Mouse (Mus musculus) CD8-positive naive resting alpha-beta T cell, adult 57 days (primary cell): ENCODE results near the gene Pacs2. TPM values are rescaled to one million over a fixed set of nuclear protein-coding genes. Genes with fewer than 3 reads are reported as not detected.

Source experiments
- total RNA-seq: library from RNA; stranded (reverse); gene quantifications from one replicate; pipeline ENCODE4 v1.2.4, GENCODE M21; 2023

Gene Pacs2
- total RNA-seq = 92.2 TPM

DNA sequence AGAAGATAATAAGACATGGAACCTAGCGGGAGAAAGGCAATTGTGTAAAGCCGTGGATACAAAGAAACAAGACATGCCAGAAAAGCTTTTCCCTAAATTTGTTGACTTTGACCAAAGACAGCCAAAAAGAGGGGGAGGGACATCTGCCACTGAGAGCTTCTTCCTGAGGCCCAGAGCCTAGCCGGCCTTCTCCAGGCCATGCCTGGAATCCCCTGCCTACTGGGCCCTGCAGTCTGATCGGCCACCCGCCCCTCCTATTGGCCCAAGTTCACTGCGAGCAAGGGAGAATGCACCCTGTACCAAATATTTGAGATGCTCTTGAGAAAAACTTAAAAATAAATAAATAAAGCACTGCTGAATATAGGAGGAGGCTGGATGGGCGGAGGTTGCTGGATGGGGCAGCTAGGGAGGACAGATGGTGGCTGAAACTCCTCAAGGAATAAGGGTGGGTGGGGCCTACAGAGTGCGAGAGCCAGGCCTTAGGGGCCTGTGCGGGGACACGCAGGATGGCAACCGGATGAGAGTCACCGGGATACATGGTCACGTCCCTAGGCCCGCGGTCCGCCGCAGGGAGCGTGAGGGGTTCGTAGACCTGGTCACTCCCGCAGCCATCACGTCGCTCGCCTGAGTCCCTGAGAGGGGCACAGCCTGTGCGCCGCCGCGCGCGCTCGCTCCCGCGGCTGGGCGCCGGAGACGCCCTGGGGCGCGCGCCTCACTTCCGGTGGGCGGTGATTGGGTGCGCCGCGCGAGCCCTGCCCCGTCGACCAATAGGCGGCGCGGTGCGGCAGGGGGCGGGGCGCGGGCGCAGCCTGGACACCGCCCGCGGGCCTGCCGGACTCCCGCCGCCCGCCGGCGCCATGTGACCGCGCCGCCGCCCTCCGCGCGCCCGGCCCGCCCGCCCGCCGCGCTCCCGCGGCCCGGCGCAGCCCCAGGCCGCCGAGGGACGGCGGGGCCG, at the start of gene Pacs2:
TSS of gene Pacs2 (plus strand) at position 905 of the 955 bp plus-strand sequence.

DNA sequence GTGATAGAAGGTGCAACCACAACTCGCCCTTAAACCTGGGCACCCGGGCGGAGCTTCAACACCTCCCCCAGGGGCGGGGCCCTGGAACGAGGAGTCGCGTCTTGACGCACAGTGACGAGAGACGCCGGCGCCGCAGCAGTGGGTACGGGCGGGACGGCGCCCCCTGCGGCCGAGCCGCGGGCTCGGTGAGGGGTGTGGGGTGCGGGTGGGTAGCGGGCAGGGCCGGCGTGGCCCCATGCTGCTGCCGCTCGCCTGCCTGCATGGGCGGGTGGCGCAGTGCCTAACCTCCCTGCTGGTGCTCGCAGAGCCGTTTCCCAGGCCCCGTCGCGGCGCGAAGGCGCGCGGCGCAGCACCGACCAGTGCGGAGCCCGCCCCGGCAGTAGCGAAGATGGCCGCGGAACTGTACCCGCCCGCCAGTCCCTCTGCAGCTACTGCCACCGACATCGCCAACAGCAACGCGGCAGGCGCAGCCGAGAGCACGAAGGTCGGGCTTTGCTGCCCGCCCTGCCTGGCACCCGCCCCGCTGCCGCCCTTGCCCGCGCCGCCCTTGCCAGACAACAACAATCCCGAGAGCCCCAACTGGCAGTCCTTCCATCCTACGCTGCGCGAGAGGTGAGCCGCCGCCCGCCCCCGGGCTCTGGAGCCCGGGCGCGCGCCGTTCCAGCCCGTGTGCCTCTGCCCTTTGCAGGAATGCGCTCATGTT, 37.8 kb upstream of the Pacs2 start, which contains the start of gene Btbd6:
TSS of gene Btbd6 (plus strand) at position 112 of the 703 bp plus-strand sequence.

DNA sequence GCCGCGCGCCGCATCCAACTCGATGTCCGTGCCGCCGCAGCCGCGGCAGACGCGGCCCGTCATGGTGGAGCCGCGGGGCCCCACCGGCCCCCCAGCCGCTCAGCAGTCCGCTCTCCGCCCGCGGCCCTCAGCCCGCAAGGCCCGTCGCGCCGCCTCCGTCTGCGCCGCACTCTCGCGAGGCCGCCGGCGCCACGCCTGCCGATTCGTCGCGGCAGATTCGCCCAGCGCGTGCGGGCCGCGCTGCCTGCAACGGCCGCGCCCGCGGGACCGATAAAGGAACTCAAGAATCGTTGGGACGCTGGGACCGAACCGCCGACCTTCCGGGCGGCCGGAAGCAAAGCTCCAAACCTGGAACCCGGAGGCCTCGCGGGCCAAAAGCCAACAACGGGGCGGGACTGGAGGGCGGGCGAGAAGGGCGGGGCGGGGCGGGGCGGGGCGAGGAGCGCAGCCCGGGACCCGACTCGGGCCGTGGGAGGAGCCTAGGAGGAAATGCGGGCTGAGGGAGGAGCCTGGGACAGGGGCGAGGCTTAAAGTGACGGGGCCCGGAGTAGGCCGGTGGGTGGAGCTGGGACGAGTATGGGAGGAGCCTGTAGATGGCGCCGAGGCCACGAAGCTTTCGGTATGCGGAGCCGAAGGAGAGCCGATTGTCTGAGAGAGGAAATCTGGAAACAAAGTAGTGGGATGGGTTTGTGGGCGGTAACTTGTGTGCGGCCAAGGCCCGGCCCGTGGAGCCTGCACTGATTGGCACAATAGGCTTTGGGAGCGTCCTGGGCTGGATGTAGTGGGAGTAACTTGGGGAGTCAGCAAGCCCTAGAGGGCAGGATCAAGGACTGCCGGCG, 13.8 kb upstream of the Pacs2 start, which contains the start of gene Brf1:
TSS of gene Brf1 (minus strand) at position 411 of the 839 bp plus-strand sequence.

DNA sequence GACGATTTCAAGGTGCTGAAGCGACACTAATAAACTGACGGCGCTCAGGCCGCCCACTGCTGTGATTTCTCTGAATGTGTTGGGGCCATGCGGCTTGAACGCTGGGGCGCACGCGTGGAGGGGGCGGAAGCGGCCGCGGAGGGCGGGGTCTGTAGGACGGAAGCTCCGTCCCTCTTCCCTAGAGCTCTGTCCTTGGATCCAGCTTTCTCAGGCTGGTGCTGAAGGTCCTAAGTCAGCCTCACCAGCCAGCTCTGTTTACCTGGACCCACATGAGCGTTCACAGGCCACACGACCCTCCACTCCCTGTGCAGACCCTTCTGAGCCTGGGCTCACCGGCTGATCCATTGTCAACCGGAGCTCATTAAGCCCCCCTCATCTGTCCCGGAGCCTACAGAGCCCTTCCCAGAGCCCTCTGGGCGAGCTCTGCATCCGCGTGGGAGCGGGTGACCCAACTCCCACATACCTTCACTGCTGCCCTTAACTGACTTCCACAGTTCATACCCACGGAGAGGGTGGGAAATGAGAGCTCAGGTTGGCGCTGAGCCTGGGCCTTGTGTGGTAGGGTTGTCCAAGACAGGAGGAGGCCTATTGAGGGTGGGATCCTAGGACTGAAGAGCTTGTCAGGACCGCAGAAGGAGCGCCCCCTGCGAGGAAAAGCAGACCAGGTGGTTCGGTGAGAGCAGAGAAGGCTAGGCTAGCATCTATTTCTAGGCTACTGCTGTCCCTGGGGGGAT, 60.2 kb downstream of the Pacs2 start, which contains the start of gene Tex22:
TSS of gene Tex22 (plus strand) at position 174 of the 734 bp plus-strand sequence.

DNA sequence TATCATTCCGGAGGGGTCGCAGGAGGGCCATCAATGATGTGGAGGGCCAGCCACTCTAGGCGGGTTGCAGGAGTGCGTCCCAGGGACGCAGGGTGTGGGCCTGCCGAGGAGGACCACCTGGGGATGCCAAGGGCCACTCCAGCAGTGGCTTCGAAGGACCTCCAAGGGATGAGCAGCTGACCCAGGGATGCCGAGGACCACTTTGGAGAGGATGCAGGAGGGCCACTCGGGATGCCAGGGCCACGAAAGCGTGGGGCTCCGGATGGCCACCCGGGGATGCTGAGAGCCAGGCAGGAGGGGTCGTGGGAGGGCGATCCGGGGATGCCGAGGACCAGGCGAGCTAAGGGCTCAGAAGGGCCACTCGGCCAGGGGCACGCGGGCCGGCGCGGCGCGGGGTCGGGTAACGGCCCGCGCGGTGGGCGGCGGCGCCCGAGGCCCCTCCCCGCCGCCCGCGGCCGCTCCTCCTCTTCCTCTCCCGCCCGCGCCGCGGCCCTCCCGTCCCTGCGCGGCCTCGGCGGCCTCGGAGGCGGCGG, 83.5 kb downstream of the Pacs2 start, which contains the start of gene Mta1:
TSS of gene Mta1 (plus strand) at position 530 of the 533 bp plus-strand sequence.

Other genes with a start within 250 kb of the Pacs2 start
- gene Ahnak2, start 211.9 kb upstream of the Pacs2 start, total RNA-seq = not detected
- gene Clba1, start 205.6 kb upstream of the Pacs2 start, total RNA-seq = not detected
- gene Cdca4, start 185.1 kb upstream of the Pacs2 start, total RNA-seq = 33.8 TPM
- 227 TPM for gene Gpr132, start 146.3 kb upstream of the Pacs2 start, total RNA-seq
- 8.6 TPM for gene Jag2, start 84.7 kb upstream of the Pacs2 start, total RNA-seq
- gene Nudt14, start 72.4 kb upstream of the Pacs2 start, total RNA-seq = 19.4 TPM
- gene Btbd6, start 38.0 kb upstream of the Pacs2 start, total RNA-seq = 33.3 TPM
- gene Brf1, start 13.8 kb upstream of the Pacs2 start, total RNA-seq = 200 TPM
- 1.5 TPM for gene Tex22, start 60.0 kb downstream of the Pacs2 start, total RNA-seq
- gene Mta1, start 83.8 kb downstream of the Pacs2 start, total RNA-seq = 91.0 TPM
- 22.3 TPM for gene Crip2, start 125.7 kb downstream of the Pacs2 start, total RNA-seq
- gene Crip1, start 131.8 kb downstream of the Pacs2 start, total RNA-seq = 953 TPM
- 9.1 TPM for gene Tedc1, start 141.9 kb downstream of the Pacs2 start, total RNA-seq
- gene Tmem121, start 171.4 kb downstream of the Pacs2 start, total RNA-seq = 1.1 TPM